Mouse (Mus musculus) limb, embryonic 12.5 days (tissue): ENCODE data around the gene Duoxa2. TPM values are rescaled to one million over a fixed set of nuclear protein-coding genes. Genes with fewer than 3 reads are reported as not detected.
A peak's percentile ranks its signal among the peaks of the same experiment; 100 is the strongest.

Experiments
- ATAC-seq: fragments of 200-750 bp; cut with Nextera tagmentation; 2 replicates; pipeline ENCODE4 v1.8.0; 2017; ENCODE audit warnings: low read depth, moderate TSS enrichment; ENCODE audit not compliant: insufficient number of reproducible peaks, insufficient read depth, low FRiP score, low TSS enrichment
- H3K27ac ChIP-seq: fragments of 300-500 bp; sonication (generic); 2 replicates; pipeline ENCODE4 v1.5.1; 2016; ENCODE audit warnings: mild to moderate bottlenecking, moderate library complexity
- H3K27me3 ChIP-seq: fragments of 300-500 bp; sonication (generic); 2 replicates; pipeline ENCODE4 v1.6.1; 2016; ENCODE audit warnings: mild to moderate bottlenecking, moderate library complexity
- H3K36me3 ChIP-seq: fragments of 300-500 bp; sonication (generic); 2 replicates; pipeline ENCODE4 v1.6.1; 2016; ENCODE audit warnings: mild to moderate bottlenecking, moderate library complexity
- H3K4me1 ChIP-seq: fragments of 300-500 bp; sonication (generic); replicated peaks from 2 replicates; pipeline ENCODE4 v1.6.1; 2016
- H3K4me2 ChIP-seq: fragments of 300-500 bp; sonication (generic); 2 replicates; pipeline ENCODE4 v1.6.1; 2016; ENCODE audit warnings: mild to moderate bottlenecking, moderate library complexity
- H3K4me3 ChIP-seq: fragments of 300-500 bp; sonication (generic); replicated peaks from 2 replicates; pipeline ENCODE4 v1.5.1; 2016; ENCODE audit warnings: mild to moderate bottlenecking
- H3K9ac ChIP-seq: fragments of 300-500 bp; sonication (generic); replicated peaks from 2 replicates; pipeline ENCODE4 v1.6.1; 2016; ENCODE audit warnings: mild to moderate bottlenecking, moderate library complexity
- H3K9me3 ChIP-seq: fragments of 300-500 bp; sonication (generic); 2 replicates; pipeline ENCODE4 v1.6.1; 2016; ENCODE audit warnings: mild to moderate bottlenecking, moderate library complexity
- WGBS: fragments of 180-500 bp; shearing (Covaris S2); methylation state at CpG from one replicate; pipeline ENCODE4 v1.1.7; 2016; 5-methylcytosine and 5-hydroxymethylcytosine counted together
- polyA plus RNA-seq: library from polyadenylated mRNA; unstranded; fragments of >200 nt; fragmentation: Nextera tagmentation; extraction: Ambion mirVana; gene quantifications from 2 replicates; pipeline ENCODE4 v1.2.1, GENCODE M21; 2016

Duoxa2 gene
- polyA plus RNA-seq, 1 experiment from 2014 or later, result not detected

GRCm38 (mm10) chr2:122299911-122300655 is 1.4 kb downstream of the Duoxa2 start:
- 11% methylated on average over 14 of the region's 14 CpGs for WGBS
- H3K4me3 ChIP-seq, result no peak overlapping the region
- H3K9ac ChIP-seq, result no peak overlapping the region
- no peaks in the 10 kb centered on the region for H3K36me3 ChIP-seq
- peaks cover 27% of the 10 kb centered on the region for H3K4me1 ChIP-seq
- no peaks in the 10 kb centered on the region for H3K9me3 ChIP-seq
- no peak overlapping the region for H3K4me2 ChIP-seq
- H3K27me3 ChIP-seq, result peaks cover 99% of the 10 kb centered on the region
- ATAC-seq, result no peak
- H3K27ac ChIP-seq, result no peak overlapping the region

DNA sequence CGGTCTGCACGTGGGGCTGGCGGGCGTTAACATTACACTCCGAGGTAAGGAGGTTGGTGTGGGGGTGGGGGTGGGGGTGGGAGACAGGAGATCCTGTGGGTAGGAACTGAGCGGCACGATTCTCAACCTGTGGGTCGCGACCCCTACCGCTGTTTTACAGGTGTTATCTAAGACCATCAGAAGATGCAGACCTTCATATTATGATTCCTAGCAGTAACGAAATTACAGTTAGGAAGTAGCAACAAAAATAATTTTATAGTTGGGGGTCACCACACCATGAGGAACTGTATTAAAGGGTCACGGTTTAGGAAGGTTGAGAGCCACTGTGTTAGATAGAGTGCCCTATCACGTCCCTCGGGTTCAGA is 1.9 kb downstream of the Duoxa2 start:
- ATAC-seq, result no peak

DNA sequence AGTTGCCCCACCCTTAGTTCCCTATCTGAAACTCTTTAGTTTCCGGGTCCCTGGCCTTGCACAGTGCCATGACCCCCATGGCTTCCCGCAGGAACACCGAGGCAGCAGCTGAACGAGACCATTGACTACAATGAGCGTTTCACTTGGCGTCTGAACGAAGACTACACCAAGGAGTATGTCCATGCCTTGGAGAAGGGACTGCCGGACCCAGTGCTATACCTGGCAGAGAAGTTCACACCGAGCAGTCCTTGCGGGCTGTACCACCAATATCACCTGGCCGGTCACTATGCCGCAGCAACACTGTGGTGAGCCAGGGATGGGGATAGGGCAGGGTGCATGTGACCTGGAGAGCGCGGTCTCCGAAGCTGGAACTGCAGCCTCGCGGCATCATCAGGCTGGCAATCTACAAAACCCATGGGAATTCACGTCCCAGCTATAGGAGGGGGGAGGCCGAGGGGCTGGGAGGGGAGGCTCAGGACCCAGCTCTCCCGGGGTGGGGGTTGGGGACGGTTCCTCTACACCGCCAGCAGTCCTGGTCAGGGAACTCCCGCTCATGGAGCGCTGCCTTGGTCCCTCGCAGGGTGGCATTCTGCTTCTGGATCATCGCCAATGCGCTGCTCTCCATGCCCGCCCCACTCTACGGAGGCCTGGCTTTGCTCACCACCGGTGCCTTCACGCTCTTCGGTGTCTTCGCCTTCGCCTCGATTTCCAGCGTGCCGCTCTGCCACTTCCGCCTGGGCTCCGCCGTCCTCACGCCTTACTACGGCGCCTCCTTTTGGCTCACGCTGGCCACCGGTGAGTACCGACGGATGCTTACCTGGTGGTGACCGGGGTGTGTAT is 2.6 kb downstream of the Duoxa2 start:
- Histone ChIP-seq H3K4me2 (peak overlapping the region; percentile 72), H3K9ac (0 out of 2 replicates have a peak overlapping the region, but pooled peaks have one; percentile 27), H3K27me3 (peaks cover 99% of the 10 kb centered on the region), H3K4me1 (peaks cover 27% of the 10 kb centered on the region), H3K9me3 (no peaks in the 10 kb centered on the region), H3K4me3 (peak overlapping the region; percentile 37), H3K27ac (no peak overlapping the region), H3K36me3 (no peaks in the 10 kb centered on the region)
- under 1% methylated on average over 47 of the region's 48 CpGs for WGBS
- no peak for ATAC-seq

More for the DNA sequence above, 1.9 kb downstream of the Duoxa2 start:
- no peaks in the 10 kb centered on the region for H3K9me3 ChIP-seq
- no peak overlapping the region for H3K27ac ChIP-seq
- H3K36me3 ChIP-seq, result no peaks in the 10 kb centered on the region
- no peak overlapping the region for H3K9ac ChIP-seq
- 4% methylated on average over 14 of the region's 14 CpGs for WGBS
- no peak overlapping the region for H3K4me3 ChIP-seq
- peaks cover 27% of the 10 kb centered on the region for H3K4me1 ChIP-seq
- peaks cover 99% of the 10 kb centered on the region for H3K27me3 ChIP-seq
- H3K4me2 ChIP-seq, result peak overlapping the region; percentile 72

DNA sequence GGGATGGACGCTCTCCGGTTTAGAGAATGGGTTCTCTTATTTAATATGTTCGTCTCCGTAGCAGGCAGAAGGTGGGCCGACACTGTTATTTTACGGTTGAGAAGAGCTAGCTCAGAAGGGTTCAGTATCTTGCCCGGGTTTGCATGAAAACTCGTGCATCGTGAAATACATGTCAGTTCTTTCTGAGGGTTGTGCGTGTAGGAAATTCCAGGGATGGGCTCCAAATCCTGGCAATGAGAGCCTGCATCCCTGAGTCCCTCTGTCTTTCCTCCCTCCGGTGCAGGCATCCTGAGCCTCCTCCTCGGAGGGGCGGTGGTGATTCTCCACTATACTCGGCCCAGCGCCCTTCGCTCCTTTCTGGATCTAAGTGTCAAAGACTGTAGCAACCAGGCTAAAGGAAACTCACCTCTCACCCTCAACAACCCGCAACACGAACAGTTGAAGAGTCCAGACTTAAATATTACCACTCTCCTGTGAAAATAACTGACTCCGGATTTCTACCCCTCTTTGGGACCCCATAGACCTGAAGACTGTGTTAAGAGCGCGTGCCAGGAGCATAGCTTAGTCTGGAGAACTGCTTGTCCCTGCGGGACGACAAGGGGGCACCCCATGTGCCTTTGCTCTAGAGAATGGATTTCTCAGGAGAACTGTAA is 3.3 kb downstream of the Duoxa2 start:
- Histone ChIP-seq H3K9me3 (no peaks in the 10 kb centered on the region), H3K27ac (no peak overlapping the region)

GRCm38 (mm10) chr2:122302574-122303241 is 4.0 kb downstream of the Duoxa2 start:
- H3K4me1 ChIP-seq, result peaks cover 21% of the 10 kb centered on the region
- 14% methylated on average over 9 of the region's 9 CpGs for WGBS
- H3K36me3 ChIP-seq, result no peaks in the 10 kb centered on the region
- no peak overlapping the region for H3K4me3 ChIP-seq
- no peak; the same call in 1 of the 2 replicates for ATAC-seq
- no peaks in the 10 kb centered on the region for H3K9me3 ChIP-seq
- no peak overlapping the region for H3K9ac ChIP-seq
- no peak overlapping the region for H3K4me2 ChIP-seq
- peaks cover 98% of the 10 kb centered on the region for H3K27me3 ChIP-seq
- H3K27ac ChIP-seq, result no peak overlapping the region

More for the DNA sequence above, 3.3 kb downstream of the Duoxa2 start:
- H3K27me3 ChIP-seq, result peaks cover 99% of the 10 kb centered on the region
- peak overlapping the region; percentile 37 for H3K4me3 ChIP-seq
- peak overlapping the region; percentile 72 for H3K4me2 ChIP-seq
- ATAC-seq, result no peak
- 7% methylated on average over 23 of the region's 23 CpGs for WGBS
- H3K9ac ChIP-seq, result 0 out of 2 replicates have a peak overlapping the region, but pooled peaks have one; percentile 27
- H3K4me1 ChIP-seq, result peaks cover 27% of the 10 kb centered on the region
- H3K36me3 ChIP-seq, result no peaks in the 10 kb centered on the region

- Histone ChIP-seq H3K4me3 (no peak overlapping the region), H3K9me3 (no peaks in the 10 kb centered on the region), H3K4me2 (no peak overlapping the region), H3K27ac (no peak overlapping the region), H3K9ac (no peak overlapping the region), H3K36me3 (no peaks in the 10 kb centered on the region), H3K4me1 (peaks cover 9% of the 10 kb centered on the region), H3K27me3 (peaks cover 96% of the 10 kb centered on the region)
- 87% methylated on average over 6 of the region's 6 CpGs for WGBS
- ATAC-seq, result no peak
Measured at GRCm38 (mm10) chr2:122304544-122304943, 5.8 kb downstream of the Duoxa2 start.

GRCm38 (mm10) chr2:122305097-122305892 is 6.6 kb downstream of the Duoxa2 start:
- ATAC-seq, result no peak
- peaks cover 93% of the 10 kb centered on the region for H3K27me3 ChIP-seq

DNA sequence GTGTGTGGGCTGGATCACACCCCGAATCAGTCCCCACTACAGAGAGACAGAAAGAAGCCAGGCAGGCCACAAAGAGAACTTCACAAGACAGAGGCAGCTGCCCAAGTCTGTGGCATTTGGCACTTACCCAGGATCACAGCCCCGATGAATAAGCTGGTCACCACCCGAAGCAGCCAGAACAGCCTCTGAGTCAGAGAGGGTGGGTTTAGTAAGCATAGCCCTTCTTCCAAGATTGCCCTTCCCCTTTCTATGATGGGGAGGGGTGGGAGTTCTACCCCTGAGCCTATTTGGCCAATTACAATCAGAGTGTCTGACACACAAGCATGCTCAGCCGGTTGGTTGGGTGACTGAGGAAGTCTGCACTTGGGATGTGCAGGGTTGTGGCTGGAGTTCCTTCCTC is 7.5 kb downstream of the Duoxa2 start:
- Histone ChIP-seq H3K36me3 (no peaks in the 10 kb centered on the region), H3K9me3 (no peaks in the 10 kb centered on the region), H3K4me2 (no peak overlapping the region), H3K4me1 (peaks cover 5% of the 10 kb centered on the region), H3K9ac (no peak overlapping the region), H3K27ac (no peak overlapping the region), H3K4me3 (no peak overlapping the region), H3K27me3 (peaks cover 92% of the 10 kb centered on the region)
- ATAC-seq, result no peak
- WGBS, result 55% methylated on average over 4 of the region's 4 CpGs

More at GRCm38 (mm10) chr2:122305097-122305892, 6.6 kb downstream of the Duoxa2 start:
- H3K4me1 ChIP-seq, result peaks cover 9% of the 10 kb centered on the region
- 83% methylated on average over 16 of the region's 16 CpGs for WGBS
- no peaks in the 10 kb centered on the region for H3K36me3 ChIP-seq
- H3K4me3 ChIP-seq, result no peak overlapping the region
- no peak overlapping the region for H3K4me2 ChIP-seq
- no peaks in the 10 kb centered on the region for H3K9me3 ChIP-seq
- no peak overlapping the region for H3K9ac ChIP-seq
- no peak overlapping the region for H3K27ac ChIP-seq

GRCm38 (mm10) chr2:122309647-122310046 is 10.9 kb downstream of the Duoxa2 start:
- H3K27ac ChIP-seq, result no peak overlapping the region
- peaks cover 91% of the 10 kb centered on the region for H3K27me3 ChIP-seq
- 58% methylated on average over 3 of the region's 3 CpGs for WGBS
- no peak overlapping the region for H3K4me2 ChIP-seq
- no peak for ATAC-seq
- H3K9me3 ChIP-seq, result no peaks in the 10 kb centered on the region
- H3K4me1 ChIP-seq, result peaks cover 12% of the 10 kb centered on the region
- no peak overlapping the region for H3K9ac ChIP-seq
- H3K4me3 ChIP-seq, result no peak overlapping the region
- H3K36me3 ChIP-seq, result no peaks in the 10 kb centered on the region

DNA sequence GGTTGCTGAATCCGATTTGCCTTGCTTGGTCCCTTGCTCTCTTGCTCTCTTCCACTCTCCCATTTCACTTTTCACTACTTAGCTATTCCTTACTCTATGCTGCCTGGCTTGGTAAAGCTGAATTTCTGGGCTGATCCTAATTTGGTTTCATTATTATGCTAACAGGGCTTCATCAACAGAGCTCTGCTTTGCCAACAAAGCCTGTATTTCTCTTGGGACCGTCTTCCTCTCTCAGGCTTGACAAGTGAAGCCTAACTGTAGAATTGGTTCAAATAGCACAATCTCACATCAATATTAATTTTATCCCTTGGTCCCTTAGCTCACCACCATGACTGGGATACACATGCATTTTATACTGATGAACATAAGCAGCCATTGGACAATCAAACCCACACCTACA is 12.9 kb downstream of the Duoxa2 start:
- no peak for ATAC-seq
- H3K9me3 ChIP-seq, result no peaks in the 10 kb centered on the region
- 59% methylated on average over 2 of the region's 2 CpGs for WGBS
- no peak overlapping the region for H3K4me3 ChIP-seq
- no peaks in the 10 kb centered on the region for H3K36me3 ChIP-seq
- no peak overlapping the region for H3K4me2 ChIP-seq
- peaks cover 12% of the 10 kb centered on the region for H3K4me1 ChIP-seq
- peaks cover 86% of the 10 kb centered on the region for H3K27me3 ChIP-seq
- H3K27ac ChIP-seq, result no peak overlapping the region
- no peak overlapping the region for H3K9ac ChIP-seq
